9 mouse cellular contexts compared by ENCODE assay signal in genomic region chr10:128933976-128934721, GRCm38 (mm10). TPM values are rescaled to one million over a fixed set of nuclear protein-coding genes. Genes with fewer than 3 reads are reported as not detected.
DNase-seq lines count a peak whose midpoint lies in the region; ATAC-seq and TF ChIP-seq lines count a peak whose summit lies in the region.
"Had no signal": no experiment of that assay in that cellular context is flagged by ENCODE, and none has a peak within 500 bp of the region (broad histone marks: within the 10 kb centered on the region; RNA-seq: fewer than 3 reads in every experiment).

No protein-coding gene starts in this region.

- no peaks in the 10 kb centered on the region for H3K9me3 ChIP-seq in hindbrain, embryonic 15.5 days
- H3K9me3 ChIP-seq in midbrain, postnatal 0 days (ENCODE audit: low read length), result no peaks in the 10 kb centered on the region

- no peak for DNase-seq in left cerebral cortex, adult 2 months (ENCODE audit: extremely low spot score in 1 of 2, low spot score in 2 of 2)
- DNase-seq in left cerebral cortex, postnatal 10 days (ENCODE audit: extremely low spot score in 1 of 2, low spot score in 2 of 2), result no peak
- DNase-seq in midbrain, postnatal 0 days (ENCODE audit: low spot score), result no peak
- DNase-seq in right cerebral cortex, adult 2 months (ENCODE audit: low spot score in 2 of 2), result no peak
- DNase-seq in layer of hippocampus, postnatal 36 days, result no peak
- no peak for DNase-seq in gastrocnemius, adult 18-20 months (ENCODE audit: low spot score)

- peak overlapping the region; percentile 40; the same call in 1 of the 2 replicates for H3K27ac ChIP-seq in left cerebral cortex, adult 2 months
- H3K27ac ChIP-seq in hindbrain, embryonic 15.5 days (replicated peaks), result no peak overlapping the region
- H3K27ac ChIP-seq in midbrain, postnatal 0 days (ENCODE audit: low read depth, low read length), result no peak overlapping the region

- H3K4me2 ChIP-seq in hindbrain, embryonic 15.5 days, result peak overlapping the region; percentile 92
- H3K4me2 ChIP-seq in midbrain, postnatal 0 days (ENCODE audit: low read depth, low read length, poor library complexity, severe bottlenecking), result peak overlapping the region; percentile 95

- peaks cover 17% of the 10 kb centered on the region; the same call in 1 of the 2 replicates for H3K4me1 ChIP-seq in hindbrain, embryonic 15.5 days (replicated peaks)
- no peaks in the 10 kb centered on the region for H3K4me1 ChIP-seq in midbrain, postnatal 0 days (ENCODE audit: insufficient read depth, low read length)

- no peaks in the 10 kb centered on the region for H3K36me3 ChIP-seq in hindbrain, embryonic 15.5 days
- no peaks in the 10 kb centered on the region for H3K36me3 ChIP-seq in midbrain, postnatal 0 days (ENCODE audit: insufficient read depth, low read length)

- H3K4me3 ChIP-seq in left cerebral cortex, adult 2 months, result peak overlapping the region; percentile 47
- peak overlapping the region; percentile 52 for H3K4me3 ChIP-seq in hindbrain, embryonic 15.5 days
- H3K4me3 ChIP-seq in midbrain, postnatal 0 days (ENCODE audit: low read depth, low read length), result peak overlapping the region; percentile 50

- no peak for TF ChIP-seq CTCF in left cerebral cortex, adult 2 months (IDR thresholded peaks at IDR 0.05)
- TF ChIP-seq CTCF in midbrain, postnatal 0 days (IDR thresholded peaks at IDR 0.05), result no peak

- 3% methylated on average over 21 of the region's 21 CpGs for WGBS in hindbrain, embryonic 15.5 days
- 3% methylated on average over 21 of the region's 21 CpGs for WGBS in midbrain, postnatal 0 days

- H3K27me3 ChIP-seq in hindbrain, embryonic 15.5 days, result peaks cover 50% of the 10 kb centered on the region
- H3K27me3 ChIP-seq in midbrain, postnatal 0 days (ENCODE audit: insufficient read depth, low read length), result peaks cover 26% of the 10 kb centered on the region

- intact Hi-C loops in left cerebral cortex, adult 2 months (cut with DNase I), result no loop called here
- intact Hi-C loops in left cerebral cortex, postnatal 10 days (cut with DNase I), result no loop called here

- ATAC-seq in common myeloid progenitor, adult 5-6 weeks (replicated peaks; ENCODE audit: low read depth, poor library complexity, severe bottlenecking), result peak; percentile 26
- ATAC-seq in hindbrain, embryonic 15.5 days (ENCODE audit: low FRiP score, low read depth), result peak; percentile 9; the same call in 1 of the 2 replicates
- ATAC-seq in midbrain, postnatal 0 days (ENCODE audit: low FRiP score), result peak; percentile 33

- H3K9ac ChIP-seq in hindbrain, embryonic 15.5 days, result peak overlapping the region; percentile 47
- H3K9ac ChIP-seq in midbrain, postnatal 0 days (replicated peaks; ENCODE audit: low read length, poor library complexity, severe bottlenecking), result peak overlapping the region; percentile 62

RNA-seq across cellular contexts. Expression of gene Itga7, which starts 0.5 kb away (rescaled TPM):
- total RNA-seq in left cerebral cortex, adult 2 months (2021), result 10 to 100 TPM; 13.2 to 16.3 TPM
- 10 to 100 TPM; 14.2 to 14.9 TPM for total RNA-seq in left cerebral cortex, postnatal 10 days (2021)
- total RNA-seq in common myeloid progenitor, adult 5-6 weeks (2017), result not detected in 2 replicates
- 8.9 TPM in 2 replicates for polyA plus RNA-seq in hindbrain, embryonic 15.5 days (2015; fragmentation: Nextera tagmentation; extraction: Ambion mirVana)
- total RNA-seq in midbrain, postnatal 0 days (2014; rRNA removed), result 18.9 and 23.3 TPM in 2 replicates
- 13.6 and 14.0 TPM in 2 replicates for polyA plus RNA-seq in midbrain, postnatal 0 days (2015; fragmentation: Nextera tagmentation; extraction: Ambion mirVana)
- 10 to 100 TPM; 30.1 to 35.4 TPM for total RNA-seq in layer of hippocampus, postnatal 36 days (2021)
- total RNA-seq in gastrocnemius, adult 18-20 months (2021), result 10 to 100 TPM; 40.4 to 60.8 TPM

RNA-seq across cellular contexts. Expression of gene Bloc1s1, which starts 10.3 kb away (rescaled TPM):
- 10 to 100 TPM; 78.8 to 80.8 TPM for total RNA-seq in left cerebral cortex, adult 2 months (2021)
- 10 to 100 TPM; 84.3 to 85.3 TPM for total RNA-seq in left cerebral cortex, postnatal 10 days (2021)
- total RNA-seq in common myeloid progenitor, adult 5-6 weeks (2017), result 95.3 and 109 TPM in 2 replicates
- polyA plus RNA-seq in hindbrain, embryonic 15.5 days (2015; fragmentation: Nextera tagmentation; extraction: Ambion mirVana), result 266 and 268 TPM in 2 replicates
- 87.8 and 100 TPM in 2 replicates for total RNA-seq in midbrain, postnatal 0 days (2014; rRNA removed)
- polyA plus RNA-seq in midbrain, postnatal 0 days (2015; fragmentation: Nextera tagmentation; extraction: Ambion mirVana), result 240 and 265 TPM in 2 replicates
- total RNA-seq in layer of hippocampus, postnatal 36 days (2021), result 10 to 100 TPM; 92.9 to 94.1 TPM
- total RNA-seq in gastrocnemius, adult 18-20 months (2021), result 100 to 1,000 TPM; 153 to 154 TPM

RNA-seq across cellular contexts. Expression of gene Rdh5, which starts 11.5 kb away (rescaled TPM):
- 1 to 10 TPM; 6.5 to 7.4 TPM for total RNA-seq in left cerebral cortex, adult 2 months (2021)
- total RNA-seq in left cerebral cortex, postnatal 10 days (2021), result 1 to 10 TPM; 5.5 to 6.1 TPM
- total RNA-seq in common myeloid progenitor, adult 5-6 weeks (2017), result 2.7 and 7.7 TPM in 2 replicates
- 20.9 and 22.1 TPM in 2 replicates for polyA plus RNA-seq in hindbrain, embryonic 15.5 days (2015; fragmentation: Nextera tagmentation; extraction: Ambion mirVana)
- 8.8 and 10.5 TPM in 2 replicates for total RNA-seq in midbrain, postnatal 0 days (2014; rRNA removed)
- polyA plus RNA-seq in midbrain, postnatal 0 days (2015; fragmentation: Nextera tagmentation; extraction: Ambion mirVana), result 8.8 and 10.8 TPM in 2 replicates
- 1 to 10 TPM; 6.4 to 8.9 TPM for total RNA-seq in layer of hippocampus, postnatal 36 days (2021)
- total RNA-seq in gastrocnemius, adult 18-20 months (2021), result 1 to 10 TPM; 3.1 to 3.9 TPM

RNA-seq across cellular contexts. Expression of gene Mettl7b, which starts 26.6 kb away (rescaled TPM):
- not detected for total RNA-seq in left cerebral cortex, adult 2 months (2021)
- not detected for total RNA-seq in left cerebral cortex, postnatal 10 days (2021)
- not detected in 2 replicates for total RNA-seq in common myeloid progenitor, adult 5-6 weeks (2017)
- polyA plus RNA-seq in hindbrain, embryonic 15.5 days (2015; fragmentation: Nextera tagmentation; extraction: Ambion mirVana), result not detected in 2 replicates
- total RNA-seq in midbrain, postnatal 0 days (2014; rRNA removed), result not detected in 2 replicates
- not detected in 2 replicates for polyA plus RNA-seq in midbrain, postnatal 0 days (2015; fragmentation: Nextera tagmentation; extraction: Ambion mirVana)
- total RNA-seq in layer of hippocampus, postnatal 36 days (2021), result not detected
- total RNA-seq in gastrocnemius, adult 18-20 months (2021), result under 1 TPM in 1 of 2 experiments, not detected in 1; 0.24 TPM
- total RNA-seq: neutrophil, adult 5-6 weeks had no signal

RNA-seq across cellular contexts. Expression of gene Cd63, which starts 33.4 kb away (rescaled TPM):
- total RNA-seq in left cerebral cortex, adult 2 months (2021), result 10 to 100 TPM; 63.7 to 73.3 TPM
- 10 to 100 TPM; 63.0 to 66.0 TPM for total RNA-seq in left cerebral cortex, postnatal 10 days (2021)
- total RNA-seq in common myeloid progenitor, adult 5-6 weeks (2017), result 38.5 and 39.6 TPM in 2 replicates
- 262 and 274 TPM in 2 replicates for polyA plus RNA-seq in hindbrain, embryonic 15.5 days (2015; fragmentation: Nextera tagmentation; extraction: Ambion mirVana)
- 16.6 and 28.6 TPM in 2 replicates for total RNA-seq in midbrain, postnatal 0 days (2014; rRNA removed)
- 231 and 238 TPM in 2 replicates for polyA plus RNA-seq in midbrain, postnatal 0 days (2015; fragmentation: Nextera tagmentation; extraction: Ambion mirVana)
- total RNA-seq in layer of hippocampus, postnatal 36 days (2021), result 10 to 100 TPM; 77.8 to 79.7 TPM
- 100 to 1,000 TPM; 101 to 160 TPM for total RNA-seq in gastrocnemius, adult 18-20 months (2021)

Comparison
In these comparisons a context has a peak if more than half of its experiments do, and no peak if none do; other contexts are left out.
1. RNA of gene Itga7, which starts 0.5 kb away (total RNA-seq): 40.4 to 60.8 TPM in gastrocnemius, adult 18-20 months, 30.1 to 35.4 TPM in layer of hippocampus, postnatal 36 days, 18.9 to 23.3 TPM in midbrain, postnatal 0 days, 13.2 to 16.3 TPM in left cerebral cortex, adult 2 months and 14.2 to 14.9 TPM in left cerebral cortex, postnatal 10 days; not detected in common myeloid progenitor, adult 5-6 weeks; every median in the first group is over 10 times any median in the second.
2. Peak in every context shown above with its lines, with median percentiles within 50 percentile points of each other: H3K4me3 ChIP-seq and ATAC-seq.